Mouse (Mus musculus) thymus, adult 2 months (tissue): ENCODE results near the gene Cyp2w1. TPM values are rescaled to one million over a fixed set of nuclear protein-coding genes. Genes with fewer than 3 reads are reported as not detected.

Experiments
- DNase-seq: peaks from one replicate; pipeline ENCODE4 v3.0.0; 2021
- H3K27ac ChIP-seq: fragments of 200-500 bp; 2 replicates; pipeline ENCODE4 v1.5.1; 2012; ENCODE audit warnings: low read length, control low read depth; ENCODE audit not compliant: control insufficient read depth, insufficient read depth
- H3K27me3 ChIP-seq: fragments of 200-500 bp; 2 replicates; pipeline ENCODE4 v1.6.1; 2012; ENCODE audit warnings: mild to moderate bottlenecking, low read length, moderate library complexity, mixed read lengths; ENCODE audit not compliant: control insufficient read depth, insufficient read depth
- H3K36me3 ChIP-seq: fragments of 200-500 bp; 2 replicates; pipeline ENCODE4 v1.6.1; 2012; ENCODE audit warnings: mild to moderate bottlenecking, low read length, moderate library complexity; ENCODE audit not compliant: control insufficient read depth, insufficient read depth
- H3K4me1 ChIP-seq: fragments of 200-500 bp; replicated peaks from 2 replicates; pipeline ENCODE4 v1.6.1; 2012; ENCODE audit warnings: low read length; ENCODE audit not compliant: control insufficient read depth, insufficient read depth
- H3K4me3 ChIP-seq: fragments of 200-500 bp; 2 replicates; pipeline ENCODE4 v1.5.1; 2012; ENCODE audit warnings: mild to moderate bottlenecking, low read length, control low read depth, moderate library complexity; ENCODE audit not compliant: control insufficient read depth, insufficient read depth
- CTCF ChIP-seq: fragments of 200-500 bp; IDR thresholded peaks from 2 replicates; pipeline ENCODE4 v1.5.1; 2012; ENCODE audit warnings: mild to moderate bottlenecking, control low read depth, low read length, moderate library complexity, borderline replicate concordance; ENCODE audit not compliant: control insufficient read depth, poor library complexity, insufficient read depth; ENCODE audit errors: extremely low read depth
- POLR2A ChIP-seq: fragments of 200-500 bp; IDR thresholded peaks from 2 replicates; pipeline ENCODE4 v1.6.1; 2012; ENCODE audit warnings: mild to moderate bottlenecking, low read length, control low read depth, moderate library complexity; ENCODE audit not compliant: control insufficient read depth, poor library complexity, insufficient read depth; ENCODE audit errors: extremely low read depth
- WGBS: fragments of 180-500 bp; shearing (Covaris S2); methylation state at CpG from one replicate; pipeline ENCODE4 v1.1.7; 2018; 5-methylcytosine and 5-hydroxymethylcytosine counted together
- polyA plus RNA-seq: library from polyadenylated mRNA; depleted of rRNA; stranded (reverse); fragments of >200 nt; gene quantifications from 2 replicates; pipeline ENCODE4 v1.2.3, GENCODE M21; 2012

Cyp2w1 gene
- polyA plus RNA-seq, 1 experiment, result 0.20 TPM

DNA sequence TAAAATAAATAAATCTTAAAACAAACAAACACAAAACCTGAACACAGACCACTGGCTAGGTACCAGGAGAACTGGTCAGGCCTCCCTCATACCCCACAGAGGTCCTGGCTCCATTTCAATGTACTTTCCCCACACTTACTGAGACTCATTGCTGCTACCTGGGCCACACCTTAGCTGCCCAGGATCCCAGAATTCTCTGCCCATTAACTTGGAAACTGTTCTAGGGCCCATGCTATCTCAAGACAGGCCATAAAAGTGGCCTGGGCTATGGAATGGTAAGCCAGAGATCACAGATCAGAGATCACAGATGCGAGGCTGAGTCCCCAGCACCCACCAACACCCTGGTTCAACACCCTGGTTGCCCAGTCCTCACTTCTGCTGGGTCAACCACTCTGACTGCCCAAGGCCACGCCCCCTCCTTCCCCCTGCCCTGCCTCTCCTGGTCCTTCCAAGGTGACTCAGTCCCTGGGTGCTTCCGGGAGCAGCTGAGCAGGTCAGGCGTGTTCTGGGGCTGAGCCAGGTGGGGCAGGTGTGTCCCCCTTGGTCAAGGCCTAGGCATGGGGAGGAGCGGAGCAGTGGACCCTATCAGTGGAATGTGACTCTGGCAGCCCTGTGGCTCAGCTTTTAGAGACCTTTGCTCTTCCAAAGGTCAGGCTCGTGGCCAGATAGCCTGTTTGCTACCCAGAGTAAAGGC, 35.3 kb upstream of the Cyp2w1 start:
- H3K27me3 ChIP-seq, result no peaks in the 10 kb centered on the region
- H3K4me3 ChIP-seq, result no peak overlapping the region
- H3K36me3 ChIP-seq, result no peaks in the 10 kb centered on the region
- 93% methylated on average over 6 of the region's 6 CpGs for whole genome bisulfite sequencing
- no peak overlapping the region for H3K27ac ChIP-seq
- H3K4me1 ChIP-seq, result 0 out of 2 replicates have a peak, but pooled peaks cover 2% of the 10 kb centered on the region
- TF ChIP-seq CTCF (no peak), POLR2A (no peak)
- no peak for DNase-seq

DNA sequence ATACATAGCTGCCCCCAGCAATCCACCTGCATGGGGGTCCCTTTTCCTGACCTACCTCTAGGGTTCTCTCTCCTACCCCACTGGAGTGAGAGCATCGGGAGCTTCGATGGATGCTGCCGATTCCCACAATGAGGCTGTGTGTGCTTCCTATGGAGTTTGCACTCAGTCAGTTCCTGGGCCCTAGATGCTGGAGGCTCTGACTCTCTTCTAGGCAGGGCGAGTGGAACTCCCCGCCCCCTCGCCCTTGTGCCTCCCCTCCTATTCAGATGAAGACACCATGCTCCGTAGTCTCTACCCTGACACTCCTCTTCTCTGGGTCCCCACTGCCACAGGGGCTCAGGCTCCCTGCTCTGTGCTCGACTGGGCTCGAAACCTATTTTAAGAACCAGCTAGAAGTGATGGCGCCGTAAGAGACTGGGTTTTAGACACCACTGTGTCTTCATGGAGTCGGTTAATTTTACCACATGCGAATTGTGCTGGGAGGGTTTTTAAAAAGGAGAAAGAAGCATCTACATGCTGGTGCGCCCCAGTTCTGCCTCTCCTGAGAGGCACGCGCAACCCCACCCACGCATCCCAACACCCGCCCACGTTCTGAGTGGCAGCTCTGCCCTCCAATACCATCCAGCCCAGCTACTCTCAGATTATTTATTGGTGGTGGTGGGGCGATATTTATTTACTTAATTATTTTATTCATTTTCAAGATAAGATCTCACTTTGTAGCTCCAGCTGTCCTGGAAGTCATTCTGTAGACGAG, 34.5 kb upstream of the Cyp2w1 start:
- 94% methylated on average over 21 of the region's 21 CpGs for WGBS
- Histone ChIP-seq H3K4me3 (no peak overlapping the region), H3K36me3 (no peaks in the 10 kb centered on the region), H3K27me3 (no peaks in the 10 kb centered on the region), H3K4me1 (0 out of 2 replicates have a peak, but pooled peaks cover 2% of the 10 kb centered on the region), H3K27ac (no peak overlapping the region)
- TF ChIP-seq POLR2A, result no peak
- no peak for TF ChIP-seq CTCF
- DNase-seq, result no peak

DNA sequence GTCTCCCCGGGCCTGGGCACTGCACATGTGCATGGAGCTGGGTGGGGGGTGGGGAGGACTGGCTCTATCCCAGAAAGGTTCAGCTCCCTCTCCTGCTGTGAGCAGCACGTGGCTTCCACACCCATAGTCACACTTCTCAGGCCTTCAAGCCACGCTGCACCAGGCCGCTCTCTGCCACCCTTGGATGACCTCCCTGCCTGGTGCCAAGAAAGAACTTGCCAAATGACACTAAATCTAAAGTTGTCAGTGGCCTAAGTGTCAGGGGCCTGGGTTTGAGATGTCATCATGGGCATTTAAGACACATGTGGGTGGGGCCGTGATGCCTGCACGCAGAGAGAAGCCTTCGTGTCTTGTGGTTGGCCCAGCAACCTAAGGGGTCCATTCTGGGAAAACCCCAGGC, 32.0 kb upstream of the Cyp2w1 start:
- WGBS, result 86% methylated on average over 7 of the region's 7 CpGs
- no peak for TF ChIP-seq POLR2A
- TF ChIP-seq CTCF, result no peak
- no peak overlapping the region for H3K27ac ChIP-seq
- no peaks in the 10 kb centered on the region for H3K36me3 ChIP-seq
- DNase-seq, result no peak
- no peak overlapping the region for H3K4me3 ChIP-seq
- no peaks in the 10 kb centered on the region for H3K27me3 ChIP-seq
- peaks cover 8% of the 10 kb centered on the region; the same call in 1 of the 2 replicates for H3K4me1 ChIP-seq

GRCm38 (mm10) chr5:139321331-139321730, 31.1 kb upstream of the Cyp2w1 start:
- TF ChIP-seq POLR2A (no peak), CTCF (no peak)
- WGBS, result 92% methylated on average over 6 of the region's 6 CpGs
- Histone ChIP-seq H3K27me3 (no peaks in the 10 kb centered on the region), H3K36me3 (no peaks in the 10 kb centered on the region), H3K4me3 (no peak overlapping the region), H3K4me1 (peaks cover 10% of the 10 kb centered on the region; the same call in 1 of the 2 replicates), H3K27ac (no peak overlapping the region)
- DNase-seq, result no peak

DNA sequence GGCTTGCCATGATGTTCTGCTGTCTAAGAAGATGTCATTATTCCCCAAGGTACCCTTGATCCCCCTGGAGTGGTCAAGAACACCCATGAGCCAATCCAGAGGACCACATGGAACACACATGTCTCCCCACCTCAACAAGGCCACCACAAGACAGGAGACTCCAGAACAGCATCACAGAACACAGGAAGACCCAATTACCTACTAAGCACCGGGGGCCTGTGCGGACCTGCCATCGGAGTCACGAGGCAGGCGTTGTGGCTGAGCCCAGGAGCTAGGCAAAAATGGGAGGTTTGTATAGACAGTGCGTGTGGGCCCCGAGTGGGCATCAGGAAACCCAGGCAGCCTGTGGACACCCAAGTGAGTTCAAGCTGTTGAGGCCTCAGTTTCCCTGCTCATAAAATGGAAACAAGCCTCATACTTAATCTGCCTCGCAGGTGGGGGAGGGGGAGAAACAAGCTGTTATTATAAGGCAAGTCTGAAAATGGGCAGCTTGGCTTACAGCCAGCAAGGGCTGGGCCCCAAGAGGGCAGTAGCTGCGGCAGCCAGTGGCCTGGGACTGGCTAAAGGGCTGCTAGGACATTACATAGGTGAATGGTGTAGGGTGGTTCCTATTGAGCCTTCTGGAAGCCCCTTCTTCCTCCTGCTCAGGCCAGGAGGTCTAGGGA, 29.0 kb upstream of the Cyp2w1 start:
- H3K36me3 ChIP-seq, result no peaks in the 10 kb centered on the region
- H3K4me3 ChIP-seq, result no peak overlapping the region
- peaks cover 8% of the 10 kb centered on the region; the same call in 1 of the 2 replicates for H3K4me1 ChIP-seq
- 91% methylated on average over 9 of the region's 9 CpGs for WGBS
- H3K27me3 ChIP-seq, result no peaks in the 10 kb centered on the region
- H3K27ac ChIP-seq, result no peak overlapping the region
- no peak for DNase-seq
- TF ChIP-seq POLR2A (no peak), CTCF (no peak)

- Histone ChIP-seq H3K36me3 (no peaks in the 10 kb centered on the region), H3K4me1 (peaks cover 8% of the 10 kb centered on the region; the same call in 1 of the 2 replicates), H3K27me3 (no peaks in the 10 kb centered on the region), H3K27ac (no peak overlapping the region), H3K4me3 (no peak overlapping the region)
- TF ChIP-seq CTCF (no peak), POLR2A (no peak)
- no peak for DNase-seq
- 69% methylated on average over 5 of the region's 5 CpGs for WGBS
Observed at GRCm38 (mm10) chr5:139324045-139324491, 28.3 kb upstream of the Cyp2w1 start.
